Mouse (Mus musculus) megakaryocyte, embryonic 14.5 days (primary cell): ENCODE results near the gene Stxbp2.

Experiments
- FLI1 ChIP-seq: IDR thresholded peaks from 2 replicates; pipeline ENCODE4 v1.6.1; 2012; ENCODE audit warnings: low read length, inconsistent platforms, mixed read lengths
- GATA1 ChIP-seq: IDR thresholded peaks from 3 replicates; pipeline ENCODE4 v1.6.1; 2012; ENCODE audit warnings: mixed read lengths, low read length, inconsistent platforms, borderline replicate concordance

DNA sequence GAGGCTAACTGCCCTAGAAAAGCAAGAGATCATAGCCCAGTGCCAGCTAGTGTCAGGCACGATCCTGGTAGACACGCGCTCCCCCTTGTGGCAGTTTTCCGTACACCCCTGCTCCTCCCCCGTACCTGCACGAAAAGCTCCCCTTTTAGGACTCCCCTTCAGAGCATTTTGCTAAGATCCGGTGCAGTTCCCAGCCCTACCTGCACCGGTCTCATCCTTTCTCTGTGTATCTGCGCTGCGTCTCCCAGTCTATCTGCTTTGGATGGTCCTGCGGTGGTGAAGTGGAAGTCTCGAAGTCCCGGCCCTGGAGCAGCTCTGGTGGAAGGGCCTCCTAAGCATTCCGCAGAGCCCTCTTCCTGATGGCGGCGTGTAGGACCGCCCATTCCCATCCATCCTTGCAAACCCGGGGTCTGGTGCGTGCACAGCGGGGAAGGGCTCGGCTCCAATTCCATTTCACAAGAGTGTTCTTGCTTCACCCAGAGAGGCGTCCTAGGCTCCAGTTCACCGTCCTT, 41.3 kb downstream of the Stxbp2 start, which contains the start of gene Fcor:
- TF ChIP-seq GATA1 (no peak), FLI1 (no peak)
